Mouse (Mus musculus) mouse embryonic stem cell (cell line): ENCODE measurements around the gene Prkg1.

Experiments
- in situ Hi-C, 2 experiments: fragments of 300-500 bp; cut with MboI; formaldehyde crosslinking; loops; 1 replicate in 1 of 2; 3 replicates in 1 of 2; pipeline ENCODE4 v1.14.3; 2019 to 2020; ENCODE audit warnings: low sequenced_read_pairs in 2 of 2, low pct_unique_long_range_greater_than_20kb in 1 of 2, mixed read lengths in 1 of 2; ENCODE audit not compliant: unreplicated experiment in 1 of 2

Gene Prkg1

DNA sequence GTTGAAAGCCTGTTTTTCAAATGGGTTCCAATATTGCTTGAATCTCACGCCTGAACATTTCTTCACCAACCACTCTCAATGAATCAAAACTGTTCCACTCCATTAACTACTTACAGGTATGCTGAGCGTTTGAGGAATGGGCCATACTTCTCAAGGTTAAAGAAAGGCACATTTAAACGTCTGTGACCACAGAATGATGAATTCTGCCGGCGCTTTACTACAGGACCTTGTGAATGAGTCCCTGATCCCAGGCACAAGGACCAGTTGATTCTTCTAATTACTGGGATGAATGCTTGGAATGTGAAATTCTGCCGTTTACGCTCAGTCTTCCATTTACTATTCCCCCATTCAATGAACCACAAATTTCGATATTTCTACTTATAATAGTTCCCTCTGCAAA, 632.2 kb downstream of the Prkg1 start:
- in situ Hi-C loops: no loop called here

DNA sequence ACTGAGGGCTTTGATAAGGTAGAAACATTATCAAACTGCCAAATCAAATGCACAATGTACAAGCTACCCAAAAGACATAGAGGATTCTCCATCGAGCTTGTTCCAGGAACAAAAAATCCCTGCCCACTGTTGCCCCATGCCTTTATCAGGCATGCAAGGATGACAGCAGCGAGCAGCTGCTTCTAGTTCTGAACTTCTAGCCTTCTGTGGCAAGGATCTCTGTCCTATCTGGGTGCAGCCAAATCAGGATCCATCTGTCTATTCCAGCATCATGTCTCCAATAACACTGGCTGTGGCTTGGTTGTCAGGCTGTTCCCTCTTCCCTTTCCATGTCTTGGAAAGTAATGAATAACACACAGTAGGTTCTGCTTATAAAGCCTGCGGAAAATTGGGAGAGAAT, 640.2 kb downstream of the Prkg1 start:
- in situ Hi-C loops: no loop called here

DNA sequence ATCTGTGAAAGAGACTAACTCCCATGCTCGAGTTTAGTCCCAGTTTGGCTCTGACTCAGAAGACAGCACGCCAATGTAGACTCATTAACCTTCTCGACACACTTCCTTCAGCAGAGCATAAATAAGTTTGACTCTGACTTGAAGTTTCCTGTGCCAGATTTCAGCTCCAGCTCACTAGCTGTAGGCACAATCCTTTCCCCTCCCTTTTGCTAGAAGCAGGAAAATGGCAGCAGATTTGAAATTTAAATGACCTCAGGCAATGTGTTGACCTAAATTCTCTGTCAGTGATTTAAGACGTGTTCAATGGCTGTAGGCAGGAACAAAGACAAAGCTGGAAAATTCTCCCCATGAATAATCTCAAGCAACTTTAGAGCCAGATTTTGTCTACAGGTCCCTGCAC, 650.1 kb downstream of the Prkg1 start:
- in situ Hi-C loops: no loop called here

DNA sequence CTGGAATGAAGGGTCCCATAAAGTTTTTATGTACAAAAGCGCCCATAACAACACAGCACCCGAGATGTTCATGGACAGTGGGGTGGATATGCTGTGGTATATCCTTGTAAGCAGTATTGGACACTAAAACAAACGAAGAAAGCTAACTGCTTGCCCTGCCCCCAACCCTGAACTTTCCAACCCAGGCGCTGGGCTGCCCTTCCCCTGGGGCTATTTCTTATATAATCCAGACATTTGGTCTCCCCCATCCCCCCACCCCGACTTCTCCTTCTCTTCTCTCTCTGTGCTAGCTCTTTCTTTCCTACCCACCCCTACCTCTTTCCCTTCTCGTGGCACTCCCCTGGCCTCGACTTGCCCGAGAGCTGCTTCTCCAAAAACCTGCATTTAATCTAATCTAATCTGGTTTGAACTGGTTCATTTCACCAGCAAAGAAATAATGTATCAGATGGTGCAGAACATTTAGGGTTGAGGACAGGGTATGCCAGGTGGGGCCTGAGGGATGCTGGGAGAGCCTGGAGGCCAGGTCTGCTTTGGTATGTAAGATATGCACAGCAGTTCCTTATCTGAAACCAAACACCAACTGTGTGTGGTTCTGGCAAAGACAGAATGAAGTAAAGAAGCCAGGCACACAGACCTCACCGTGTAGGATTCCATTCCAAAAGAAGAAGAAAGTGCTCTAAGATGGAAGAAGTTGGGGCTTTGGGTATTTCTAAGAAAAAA, 657.8 kb downstream of the Prkg1 start:
- in situ Hi-C loops: no loop called here

DNA sequence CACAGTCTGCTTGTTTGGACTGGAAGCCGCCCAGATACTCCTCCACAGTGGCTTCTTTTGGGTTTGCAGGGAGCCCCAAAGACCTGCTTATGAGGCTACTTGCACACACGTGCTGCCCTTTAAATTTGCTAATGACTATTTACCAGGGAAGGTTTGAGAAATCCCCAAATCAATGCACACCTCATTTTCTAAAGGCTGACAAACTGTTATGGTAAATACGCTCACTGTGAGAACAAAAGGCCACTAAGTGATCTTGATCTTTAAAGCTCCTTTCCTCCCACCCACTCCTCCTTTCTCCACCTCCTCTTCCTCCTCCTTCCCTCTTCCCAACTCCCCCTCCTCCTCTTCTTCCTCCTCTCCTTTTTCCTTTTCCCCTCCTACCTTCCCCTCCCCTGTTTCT, 658.8 kb downstream of the Prkg1 start:
- in situ Hi-C loops: no loop called here

DNA sequence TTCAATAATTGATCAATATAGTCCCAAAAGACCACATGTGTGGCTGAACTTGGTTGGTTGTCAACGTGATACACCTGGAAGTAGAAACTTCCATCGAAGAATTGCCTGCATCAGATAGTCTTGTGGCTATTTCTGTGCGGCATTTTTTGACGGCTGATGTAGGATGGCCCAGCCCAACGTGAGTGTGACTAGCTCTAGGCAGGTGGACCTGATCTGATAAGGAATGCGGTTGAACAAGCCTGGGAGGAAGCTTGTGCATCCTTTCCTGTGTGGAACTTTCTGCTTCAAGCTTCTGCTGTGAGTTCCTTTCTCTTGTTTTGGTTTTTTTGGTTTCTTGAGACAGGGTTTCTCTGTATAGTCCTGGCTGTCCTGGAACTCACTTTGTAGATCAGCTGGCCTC, 660.1 kb downstream of the Prkg1 start:
- in situ Hi-C loops: no loop called here

DNA sequence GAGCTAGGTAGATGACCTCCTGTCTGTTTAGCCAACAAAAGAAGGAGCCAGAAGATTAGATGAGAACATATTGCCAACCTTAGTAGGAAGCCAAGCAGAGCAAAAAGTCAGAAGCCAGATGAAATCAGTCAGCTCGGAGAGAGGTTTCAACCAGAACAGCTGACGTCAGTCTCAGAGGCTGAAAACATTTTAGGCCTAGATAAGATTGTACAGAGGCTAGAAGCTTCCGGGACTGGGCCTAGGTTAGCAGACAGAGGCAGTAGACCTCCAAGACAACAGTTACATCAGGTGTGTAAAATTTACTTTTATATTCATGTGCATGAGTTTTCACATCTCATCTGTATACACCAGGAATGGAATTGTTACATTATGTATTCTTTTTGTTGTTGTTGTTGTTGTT, 665.5 kb downstream of the Prkg1 start:
- in situ Hi-C loops: no loop called here

DNA sequence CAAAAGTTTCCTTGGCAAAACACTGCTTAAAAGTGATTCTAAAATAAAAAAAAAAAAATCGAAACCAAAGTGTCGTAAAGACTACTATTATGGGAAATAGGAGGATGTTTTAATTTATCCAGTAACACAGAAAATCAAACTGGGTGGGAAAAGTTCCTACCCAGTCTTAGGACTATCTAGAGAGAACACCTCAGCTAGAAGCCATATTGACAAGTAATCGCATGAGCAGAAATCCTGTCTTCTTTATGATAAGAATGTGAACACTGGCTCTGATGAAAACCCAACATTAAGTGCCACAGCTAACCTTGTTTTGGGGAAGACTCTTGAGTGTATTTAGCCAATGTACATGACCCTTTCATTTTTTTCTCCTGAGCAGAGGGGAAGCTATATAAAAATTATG, 667.0 kb downstream of the Prkg1 start:
- in situ Hi-C loops: no loop called here

DNA sequence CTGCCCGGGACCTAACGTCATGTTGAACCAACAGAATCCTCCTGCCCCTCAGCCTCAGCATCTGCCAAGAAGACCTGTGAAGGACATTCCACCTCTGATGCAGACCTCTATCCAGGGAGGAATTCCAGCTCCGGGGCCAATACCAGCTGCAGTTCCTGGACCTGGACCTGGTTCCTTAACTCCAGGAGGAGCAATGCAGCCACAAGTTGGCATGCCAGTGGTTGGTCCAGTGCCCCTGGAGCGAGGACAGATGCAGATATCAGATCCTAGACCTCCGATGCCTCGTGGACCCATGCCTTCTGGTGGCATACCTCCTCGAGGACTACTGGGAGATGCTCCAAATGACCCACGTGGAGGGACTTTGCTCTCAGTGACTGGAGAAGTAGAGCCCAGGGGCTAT, 681.1 kb downstream of the Prkg1 start:
- in situ Hi-C loops: no loop called here

DNA sequence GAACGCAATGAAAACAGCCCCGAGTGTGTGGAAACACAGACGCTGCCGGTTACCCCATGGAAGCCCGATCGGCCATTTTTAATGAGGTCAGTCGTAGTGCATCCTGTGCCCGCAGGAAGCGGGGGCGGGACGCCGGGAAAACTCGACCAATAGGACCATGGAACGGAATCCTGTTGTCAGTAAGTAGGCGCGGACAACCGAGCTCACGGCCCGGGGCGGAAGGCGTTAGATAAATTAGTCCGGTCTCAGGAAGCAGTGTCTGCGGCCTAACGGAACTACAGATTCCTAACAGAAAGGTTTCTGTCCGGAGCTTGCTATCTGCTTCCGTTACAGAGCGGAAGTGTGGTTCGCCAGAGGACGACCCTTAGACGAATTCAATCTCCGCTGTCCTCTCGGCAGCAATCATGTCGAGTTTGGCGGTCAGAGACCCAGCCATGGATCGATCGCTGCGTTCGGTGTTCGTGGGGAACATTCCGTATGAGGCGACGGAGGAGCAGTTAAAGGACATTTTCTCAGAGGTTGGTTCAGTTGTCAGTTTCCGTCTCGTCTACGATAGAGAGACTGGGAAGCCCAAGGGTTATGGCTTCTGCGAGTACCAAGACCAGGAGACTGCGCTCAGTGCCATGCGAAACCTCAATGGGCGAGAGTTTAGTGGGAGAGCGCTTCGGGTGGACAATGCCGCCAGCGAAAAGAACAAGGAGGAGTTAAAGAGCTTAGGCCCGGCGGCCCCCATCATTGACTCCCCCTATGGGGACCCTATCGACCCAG, 682.0 kb downstream of the Prkg1 start, which contains the start of gene Cstf2t:
Cstf2t (plus strand) TSS at position 176 of the 768 bp plus-strand sequence.
- in situ Hi-C loops: no loop called here

DNA sequence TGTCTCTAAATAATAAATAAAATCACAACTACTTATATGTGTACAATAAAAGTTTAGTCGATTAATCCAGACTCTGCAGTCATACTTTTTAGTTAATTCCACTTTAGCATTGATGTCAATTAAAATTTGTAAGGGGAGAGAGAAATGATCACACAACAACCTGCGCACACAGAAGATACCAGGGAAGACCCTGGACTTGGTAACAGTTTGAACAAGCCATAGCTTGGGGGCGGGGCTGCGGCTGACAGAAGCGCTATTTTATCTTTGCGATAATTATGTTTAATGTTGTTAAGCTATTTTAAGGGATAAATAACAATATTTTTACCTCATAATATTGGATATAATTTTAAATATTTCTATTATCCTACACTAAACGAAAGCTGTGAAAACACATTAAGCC, 682.6 kb downstream of the Prkg1 start:
- in situ Hi-C loops: no loop called here

DNA sequence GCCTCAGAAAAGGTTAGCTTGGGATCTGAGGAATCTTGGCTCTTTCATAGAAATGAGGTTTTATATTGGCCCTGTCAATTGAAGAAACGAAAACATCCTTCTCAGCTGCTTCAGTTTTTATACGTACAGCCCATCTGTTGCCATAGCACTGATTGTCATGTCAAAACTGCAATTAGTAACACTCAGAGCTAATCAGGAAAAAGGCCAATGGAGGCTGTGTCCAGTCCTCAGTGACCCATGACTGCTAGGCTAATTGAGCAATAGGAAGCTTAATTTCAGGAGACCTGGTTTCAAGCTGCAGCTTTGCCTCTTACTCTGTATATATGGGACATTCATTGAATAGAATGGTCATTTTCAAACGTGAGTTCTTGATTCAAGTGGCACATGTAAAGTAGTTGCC, 686.6 kb downstream of the Prkg1 start:
- in situ Hi-C loops: no loop called here

DNA sequence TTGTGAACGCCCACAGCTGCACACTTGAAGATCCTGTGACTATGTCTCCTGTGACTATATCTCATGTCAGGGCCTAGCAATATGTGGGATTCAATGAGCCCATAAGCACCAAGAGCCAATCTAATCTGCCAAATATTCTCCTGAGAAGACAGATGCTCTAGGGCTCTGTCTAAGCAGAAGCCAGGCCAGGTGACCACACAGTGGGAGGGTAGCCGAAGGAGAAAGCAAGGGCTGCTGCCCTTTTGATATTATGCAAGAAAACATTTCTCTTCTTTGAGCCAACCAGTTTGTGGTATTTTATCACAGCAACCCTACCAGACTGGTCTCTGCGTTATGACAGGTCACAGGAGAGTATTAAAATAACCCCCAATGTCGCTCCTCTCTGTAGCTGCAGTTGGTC, 688.7 kb downstream of the Prkg1 start:
- in situ Hi-C loops: no loop called here

DNA sequence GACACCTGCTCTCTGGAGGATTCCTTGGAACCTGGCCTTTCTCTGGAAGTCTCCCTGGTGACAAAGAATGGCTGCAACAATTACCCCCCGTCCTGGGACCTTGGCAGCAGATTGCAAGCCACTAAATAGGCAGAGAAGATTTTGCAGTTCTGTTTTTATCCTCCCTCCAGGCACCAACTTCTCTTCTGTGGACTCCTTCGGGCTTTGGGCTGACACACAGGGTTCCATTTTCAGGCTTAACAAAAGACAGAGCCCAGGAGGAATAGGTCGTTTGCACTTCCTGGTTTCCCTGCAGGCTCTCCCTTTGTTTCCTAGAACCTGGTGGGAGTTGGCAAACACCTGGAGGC, 690.1 kb downstream of the Prkg1 start:
- in situ Hi-C loops: no loop called here

DNA sequence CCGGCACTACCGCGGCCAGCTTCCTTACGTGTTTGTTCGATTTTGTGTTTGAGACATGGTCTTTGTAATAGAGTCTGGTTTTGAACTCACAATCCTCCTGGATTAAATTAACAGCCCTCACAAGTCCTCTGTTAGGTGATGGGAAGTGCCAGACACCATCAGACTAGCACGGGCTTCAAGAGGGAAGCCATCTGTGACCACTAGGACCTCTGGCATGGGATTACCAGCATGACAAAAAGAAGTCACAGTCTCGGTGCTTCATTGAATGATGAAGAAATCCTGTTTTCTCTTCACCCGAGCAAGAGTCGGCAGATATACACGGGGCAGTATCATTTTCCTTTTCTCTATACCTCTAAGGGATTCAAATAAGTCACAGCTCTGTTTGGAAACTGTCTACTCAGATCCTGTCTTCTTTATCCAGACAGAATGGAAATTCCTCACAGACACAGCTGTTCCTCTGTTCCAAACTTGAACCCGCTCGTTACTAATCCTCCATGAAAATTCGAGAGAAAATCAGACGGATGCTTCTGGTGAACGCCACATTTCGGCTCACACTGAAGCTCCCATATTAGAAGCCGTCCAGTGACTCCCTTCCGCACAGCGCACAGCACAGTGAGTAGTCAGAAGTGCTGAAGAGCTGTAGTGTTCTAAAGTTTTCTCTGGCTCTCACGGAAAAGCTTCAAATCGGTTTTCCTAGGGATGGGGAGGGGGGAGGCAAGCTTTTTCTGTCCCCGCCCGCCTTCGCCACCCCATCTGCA, 690.7 kb downstream of the Prkg1 start:
- in situ Hi-C loops: no loop called here

DNA sequence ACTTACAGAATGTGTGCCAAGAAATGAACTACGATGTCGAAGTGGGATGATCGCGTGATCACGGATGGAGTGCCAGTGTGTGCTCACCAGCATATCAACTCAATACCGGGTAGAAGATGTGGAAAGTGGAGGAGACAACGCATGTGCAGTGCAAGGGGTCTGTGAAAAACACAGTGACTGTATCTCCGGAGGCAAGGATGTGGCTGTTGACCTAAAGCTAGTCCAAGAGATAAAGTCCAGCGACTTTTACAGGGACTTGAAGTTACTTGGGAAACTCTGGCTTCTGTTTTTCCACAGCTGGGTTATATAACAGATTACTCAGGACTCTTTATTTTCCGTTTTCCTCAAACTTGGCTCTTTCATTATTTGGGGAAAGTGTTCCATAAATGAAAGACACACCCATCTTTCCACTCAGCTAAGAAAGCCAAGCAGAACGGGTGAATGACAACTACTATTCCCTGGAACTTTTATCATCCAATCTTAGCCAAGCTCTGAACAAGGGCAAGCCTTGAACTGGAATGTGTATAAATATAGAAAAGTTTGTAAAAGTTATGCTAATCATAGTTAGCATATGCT, 699.5 kb downstream of the Prkg1 start:
- in situ Hi-C loops: no loop called here

DNA sequence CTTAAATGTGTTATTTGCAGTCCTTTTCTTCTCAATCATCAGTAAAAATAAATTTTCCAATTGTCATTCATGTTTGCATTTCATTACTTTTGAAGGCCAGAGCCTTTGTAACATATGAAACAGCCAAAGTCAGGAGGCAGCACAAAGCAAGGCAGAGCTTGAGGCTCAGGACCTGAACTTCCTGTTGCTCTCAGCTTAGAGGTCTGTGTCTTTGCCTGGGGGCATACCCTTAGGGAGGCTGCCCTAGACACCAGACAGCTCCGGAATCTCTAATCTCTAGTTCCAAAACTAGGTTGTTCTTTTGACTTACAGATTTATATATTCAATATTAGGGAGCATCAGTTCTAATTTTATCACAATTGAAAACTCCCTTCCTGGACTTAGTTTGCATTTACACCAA, 700.1 kb downstream of the Prkg1 start:
- in situ Hi-C loops: no loop called here

DNA sequence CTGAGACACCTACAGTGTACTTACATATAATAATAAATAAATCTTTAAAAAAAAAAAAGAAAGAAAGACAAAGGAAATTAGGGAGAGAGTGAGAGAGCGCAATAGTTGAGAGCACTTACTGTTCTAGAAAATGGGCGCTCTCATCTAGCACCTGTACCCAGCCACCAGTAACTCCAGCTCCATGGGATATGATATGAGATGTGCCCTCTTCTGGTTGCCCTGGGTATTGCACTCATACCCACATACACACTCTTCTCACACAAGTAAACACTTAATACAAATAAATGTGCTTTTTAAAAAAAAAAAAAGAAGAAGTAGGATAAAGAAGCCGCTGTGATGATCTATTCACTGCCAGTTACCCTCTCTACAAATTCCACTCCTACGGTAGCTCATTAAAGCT, 718.2 kb downstream of the Prkg1 start:
- in situ Hi-C loops: no loop called here
